Mouse (Mus musculus): ENCODE measurements around the gene Nudt8. TPM values are rescaled to one million over a fixed set of nuclear protein-coding genes. Genes with fewer than 3 reads are reported as not detected.

Gene Nudt8
- total RNA-seq, 2 experiments from 2014 or later = 18.3 to 20.2 TPM

DNA sequence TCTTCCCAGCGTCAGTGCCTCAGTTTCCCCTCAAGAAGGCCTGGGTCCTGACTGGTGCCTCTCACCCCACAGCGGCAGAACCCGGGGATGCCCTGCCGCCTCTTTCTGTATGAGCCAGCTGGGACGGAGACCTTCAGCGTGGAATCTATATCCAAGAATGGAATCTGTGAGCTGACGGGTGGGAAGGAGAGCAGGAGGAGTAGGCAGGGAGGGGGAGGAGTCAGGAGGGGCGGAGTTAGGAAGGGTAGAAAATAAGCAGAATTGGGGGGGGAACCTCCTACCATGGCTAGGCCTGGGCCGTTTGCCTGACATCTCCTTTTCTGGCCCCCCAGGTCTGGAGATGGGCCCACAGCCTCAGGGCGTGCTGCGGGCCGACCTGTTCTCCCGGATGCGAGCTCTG is 12.3 kb upstream of the Nudt8 start:
- DNase-seq = no peak

GRCm38 (mm10) chr19:3988750-3989149 is 11.6 kb upstream of the Nudt8 start:
- no peak for DNase-seq

- no peak for DNase-seq
Measured at GRCm38 (mm10) chr19:3990804-3991203, 9.6 kb upstream of the Nudt8 start.

DNA sequence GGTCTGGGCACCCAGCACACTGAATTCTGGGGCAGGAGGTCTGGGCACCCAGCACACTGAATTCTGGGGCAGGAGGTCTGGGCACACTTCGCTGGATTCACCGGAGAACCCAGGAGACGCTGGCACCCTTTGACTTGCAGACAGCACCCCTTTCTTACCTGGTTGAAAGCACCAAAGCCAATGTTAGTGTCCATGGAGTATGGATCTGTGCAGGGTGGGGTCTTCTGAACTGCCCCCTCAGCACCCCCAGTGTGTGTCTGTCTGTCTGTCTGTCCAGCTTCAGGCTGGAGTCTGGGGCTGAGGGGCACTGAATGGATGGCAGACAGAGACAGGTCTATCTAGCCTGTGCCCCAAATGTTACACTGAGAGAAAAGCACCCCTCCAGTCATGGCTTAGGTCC is 8.8 kb upstream of the Nudt8 start:
- DNase-seq = no peak

DNA sequence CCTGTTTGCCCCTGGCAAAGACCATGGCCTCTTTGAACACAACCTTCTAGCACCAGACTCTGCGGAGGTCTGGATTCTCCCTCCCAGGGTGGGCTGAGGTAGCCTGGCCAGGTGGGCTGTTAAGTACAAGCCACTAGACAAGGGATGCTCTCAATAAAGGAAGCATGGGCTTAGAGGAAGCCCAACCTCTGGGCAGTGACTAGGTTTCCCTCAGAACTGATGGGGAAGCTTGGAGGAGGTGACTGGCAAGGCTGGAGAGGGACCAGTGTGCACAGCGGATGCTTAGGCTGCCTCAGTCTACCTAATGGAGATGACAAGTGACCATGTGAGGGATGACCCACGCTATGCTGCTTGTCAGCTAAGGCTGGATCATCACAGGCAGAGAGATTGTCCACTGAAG is 8.4 kb upstream of the Nudt8 start:
- DNase-seq = no peak

- DNase-seq = no peak
Measured at GRCm38 (mm10) chr19:3992416-3992815, 8.0 kb upstream of the Nudt8 start, which contains the start of gene Tbx10. Gene Tbx10 (plus strand): TSS chr19:3992752.

DNA sequence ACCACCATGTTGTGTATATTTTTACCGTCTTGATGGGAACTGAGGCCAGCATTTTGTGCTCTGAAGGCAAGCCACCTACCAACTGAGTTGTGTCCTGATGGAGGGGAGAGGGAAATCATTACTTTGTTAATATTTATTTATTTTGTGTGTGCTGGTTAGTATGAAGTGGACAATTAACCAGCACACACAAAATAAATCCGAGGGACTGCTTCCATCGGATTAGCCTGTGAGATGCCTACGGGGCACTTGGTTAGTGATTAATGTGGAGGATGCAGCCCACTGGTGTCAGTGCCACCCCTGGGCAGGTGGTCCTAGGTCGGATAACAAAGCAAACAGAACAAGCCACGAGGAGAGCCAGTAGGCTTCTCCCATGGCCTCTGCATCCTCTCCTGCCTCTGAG is 5.4 kb upstream of the Nudt8 start:
- DNase-seq = no peak

DNA sequence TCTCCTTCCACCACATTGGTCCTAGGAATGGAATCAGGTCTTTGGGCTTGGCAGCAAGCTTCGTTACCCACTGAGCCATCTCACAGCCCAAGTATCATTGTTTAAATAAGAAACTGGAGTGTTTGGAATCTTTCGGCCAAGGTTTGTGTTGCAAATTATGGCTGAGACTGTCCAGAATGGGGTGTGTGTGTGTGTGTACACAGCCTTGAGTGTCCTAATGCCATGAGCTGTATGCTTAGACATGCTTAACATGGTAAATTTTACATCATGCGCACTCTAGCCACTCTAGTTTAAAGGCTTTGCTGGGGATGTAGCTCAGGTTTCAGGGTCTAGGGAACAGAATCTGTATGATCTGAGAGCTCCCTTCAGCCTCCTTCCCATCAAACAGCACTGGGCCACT is 4.9 kb upstream of the Nudt8 start:
- DNase-seq = no peak

DNA sequence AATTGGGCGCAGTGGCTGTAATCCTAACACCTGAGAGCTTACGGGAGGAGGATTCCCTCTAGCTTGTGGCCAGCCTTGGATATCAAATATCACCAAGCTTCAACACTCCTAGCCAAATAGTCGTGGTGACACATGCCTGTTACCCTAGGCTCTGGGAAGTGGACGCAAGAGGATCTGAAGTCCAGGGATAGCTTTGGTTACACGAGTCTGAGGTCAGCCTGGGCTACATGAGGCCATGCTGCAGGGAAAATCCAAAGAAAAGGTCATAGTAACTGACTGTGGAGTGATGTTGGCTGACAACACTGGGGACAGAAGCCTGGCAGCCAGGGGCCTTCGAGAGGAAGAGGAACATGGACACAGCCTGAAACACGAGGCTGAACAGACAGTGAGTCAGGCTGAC is 4.3 kb upstream of the Nudt8 start:
- no peak for DNase-seq

GRCm38 (mm10) chr19:3996747-3997146 is 3.6 kb upstream of the Nudt8 start:
- no peak for DNase-seq

DNA sequence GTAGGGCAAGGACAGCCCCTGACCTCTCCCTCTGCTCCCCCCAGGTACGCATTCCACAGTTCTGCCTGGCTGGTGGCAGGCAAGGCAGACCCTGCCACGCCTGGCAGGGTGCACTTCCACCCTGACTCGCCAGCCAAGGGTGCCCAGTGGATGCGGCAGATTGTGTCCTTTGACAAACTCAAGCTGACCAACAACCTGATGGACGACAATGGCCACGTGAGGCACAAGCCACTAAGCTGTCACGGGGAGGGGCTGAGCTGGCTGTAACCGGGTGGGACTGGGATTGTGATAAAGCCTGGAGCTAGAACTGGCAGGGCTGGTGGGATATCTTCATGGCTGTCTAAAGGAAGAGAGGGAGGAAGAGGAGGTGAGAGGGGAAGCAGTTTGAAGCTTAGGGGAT is 3.1 kb upstream of the Nudt8 start:
- no peak for DNase-seq

GRCm38 (mm10) chr19:3998335-3998734 is 2.0 kb upstream of the Nudt8 start:
- no peak for DNase-seq

DNA sequence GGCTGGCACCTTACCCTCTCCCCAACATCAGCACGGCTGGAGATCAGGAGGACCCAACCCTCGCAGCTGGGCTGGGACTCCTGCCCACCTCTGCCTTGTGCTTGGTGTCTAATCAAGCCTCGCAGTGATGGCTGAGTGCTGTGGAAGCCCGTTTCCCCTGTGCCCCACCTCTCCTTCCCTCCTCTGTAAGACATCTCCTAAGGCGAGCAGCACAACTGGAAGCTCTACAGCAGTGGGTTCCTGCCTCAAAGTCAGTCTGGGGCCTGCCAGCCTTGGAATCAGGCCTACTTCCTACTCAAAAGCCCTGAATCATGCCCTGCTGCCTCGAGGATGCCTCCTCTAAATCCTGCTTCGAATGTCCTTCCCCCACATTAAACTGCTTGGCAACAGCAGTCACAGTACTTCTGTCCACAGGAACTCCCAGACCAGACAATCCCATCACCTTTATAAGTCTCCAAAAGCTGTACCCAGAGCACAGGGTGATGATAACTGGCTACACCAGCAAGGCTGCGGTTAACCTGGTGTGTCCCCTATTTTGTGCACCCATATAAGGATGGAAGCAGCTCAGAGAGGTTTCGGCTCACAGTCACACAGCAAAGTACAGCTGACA is 1.2 kb upstream of the Nudt8 start:
- DNase-seq = no peak

- DNase-seq = no peak
Measured at GRCm38 (mm10) chr19:4000949-4001525, 657 bp downstream of the Nudt8 start.

- DNase-seq = no peak
Measured at GRCm38 (mm10) chr19:4001752-4002151, 1.4 kb downstream of the Nudt8 start.

DNA sequence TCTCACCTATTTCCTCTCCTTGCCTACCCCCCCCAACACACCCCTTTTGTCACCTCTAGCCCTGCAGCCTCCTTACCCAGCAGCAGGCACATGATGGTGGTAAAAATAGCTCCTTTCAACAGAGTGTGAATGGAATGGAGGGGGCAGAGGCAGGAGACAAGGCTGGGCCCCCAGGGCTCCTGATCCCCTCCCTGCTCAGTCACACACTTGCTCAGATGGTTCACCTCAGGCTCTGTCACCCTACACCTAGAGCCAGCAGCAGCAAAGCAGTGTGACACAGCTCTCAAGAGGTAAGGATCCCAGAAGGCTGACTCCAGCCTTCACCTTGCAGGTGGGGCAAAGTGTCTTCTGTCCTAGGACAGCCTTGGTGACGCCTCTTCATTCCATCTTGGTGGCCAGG is 2.7 kb downstream of the Nudt8 start, which contains the start of gene Doc2g:
Gene Doc2g (plus strand): TSS at position 202 of the 400 bp plus-strand sequence.
- no peak for DNase-seq

DNA sequence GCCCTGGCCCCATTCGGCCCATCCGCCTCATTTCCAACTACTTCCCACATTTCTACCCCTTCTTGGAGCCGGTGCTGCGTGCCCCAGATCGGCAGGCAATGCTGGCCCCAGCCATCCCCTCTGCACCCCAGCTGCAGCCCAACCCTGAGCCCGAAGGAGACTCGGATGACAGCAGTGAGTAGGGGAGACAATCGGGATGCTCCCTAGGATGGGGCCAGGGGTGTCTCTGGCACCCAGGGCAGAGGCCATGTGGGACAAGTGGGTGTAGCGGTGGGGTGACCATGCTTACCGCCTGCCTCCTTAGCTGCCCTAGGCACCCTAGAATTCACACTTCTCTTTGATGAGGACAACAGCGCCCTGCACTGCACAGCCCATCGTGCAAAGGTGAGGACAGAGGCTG is 3.3 kb downstream of the Nudt8 start:
- DNase-seq = no peak

DNA sequence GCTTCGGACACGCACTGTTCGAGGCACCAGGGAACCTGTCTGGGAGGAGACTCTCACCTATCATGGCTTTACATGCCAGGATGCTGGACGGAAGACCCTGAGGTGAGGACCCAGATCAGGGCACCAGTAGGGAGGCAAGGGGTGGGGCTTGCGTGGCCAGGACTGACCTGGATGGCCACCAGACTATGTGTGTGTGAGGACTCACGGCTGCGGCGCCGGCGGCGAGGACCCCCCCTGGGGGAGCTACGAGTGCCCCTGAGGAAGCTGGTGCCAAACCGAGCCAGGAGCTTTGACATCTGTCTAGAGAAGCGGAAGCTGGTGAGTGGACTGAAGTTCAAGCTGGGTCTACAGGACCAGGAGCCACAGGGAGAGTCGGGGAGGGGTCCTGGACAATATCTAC is 4.0 kb downstream of the Nudt8 start:
- no peak for DNase-seq

DNA sequence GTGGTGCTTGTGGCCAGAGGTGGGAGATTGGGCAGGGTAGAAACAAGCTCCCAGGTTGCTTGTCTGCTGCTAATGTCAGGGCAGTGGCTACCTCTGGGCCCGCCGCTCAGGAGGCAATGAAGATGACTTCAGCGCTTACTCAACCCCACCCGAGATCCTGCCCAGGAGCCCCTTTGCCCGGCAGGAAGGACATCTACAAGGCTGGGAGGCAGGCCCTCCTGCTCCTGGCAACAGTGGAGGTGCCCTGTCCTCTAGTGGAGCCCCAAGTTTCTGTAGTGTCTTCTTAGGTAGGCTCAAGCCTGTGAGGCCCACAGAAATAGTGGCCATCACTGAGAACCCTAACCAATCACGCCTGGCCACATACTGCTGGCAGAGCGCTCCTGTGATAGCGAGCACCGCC is 4.7 kb downstream of the Nudt8 start:
- DNase-seq = no peak

DNA sequence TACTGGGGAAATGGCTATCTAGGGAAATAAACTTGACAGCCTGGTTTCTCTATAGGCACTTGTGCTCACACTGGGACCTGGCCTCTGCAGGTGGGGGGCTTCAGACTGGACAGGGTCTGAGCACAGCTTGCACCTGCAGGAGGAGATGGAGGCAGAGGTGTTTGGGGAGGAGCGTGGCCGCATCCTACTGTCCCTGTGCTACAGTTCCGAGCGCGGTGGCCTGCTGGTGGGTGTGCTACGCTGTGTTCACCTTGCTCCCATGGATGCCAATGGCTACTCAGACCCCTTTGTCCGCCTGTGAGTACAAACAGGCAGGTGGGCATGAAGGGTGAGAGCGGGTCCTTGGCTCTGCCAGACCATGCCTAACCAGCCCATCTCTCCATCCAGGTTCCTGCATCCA is 5.6 kb downstream of the Nudt8 start:
- DNase-seq = no peak

DNA sequence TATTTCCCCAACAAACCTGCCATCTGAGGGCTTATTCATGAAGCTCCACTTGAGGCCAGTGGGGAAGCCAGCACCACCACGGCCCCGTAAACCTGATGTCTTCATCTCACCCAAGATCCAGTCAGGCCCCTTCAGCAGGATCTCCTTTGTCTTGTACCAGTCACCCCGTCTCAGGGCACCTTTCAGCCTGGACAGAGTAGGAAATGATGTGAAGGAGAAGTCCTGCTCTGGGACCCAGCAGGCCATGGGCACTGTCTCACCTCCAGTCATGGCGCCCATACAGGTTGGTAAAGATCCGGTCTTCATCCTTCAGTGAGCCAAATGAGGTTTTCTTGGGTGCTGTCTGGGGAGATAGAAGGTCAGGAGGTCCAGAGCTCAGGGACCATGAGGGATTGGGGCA is 10.7 kb downstream of the Nudt8 start:
- DNase-seq = no peak

DNA sequence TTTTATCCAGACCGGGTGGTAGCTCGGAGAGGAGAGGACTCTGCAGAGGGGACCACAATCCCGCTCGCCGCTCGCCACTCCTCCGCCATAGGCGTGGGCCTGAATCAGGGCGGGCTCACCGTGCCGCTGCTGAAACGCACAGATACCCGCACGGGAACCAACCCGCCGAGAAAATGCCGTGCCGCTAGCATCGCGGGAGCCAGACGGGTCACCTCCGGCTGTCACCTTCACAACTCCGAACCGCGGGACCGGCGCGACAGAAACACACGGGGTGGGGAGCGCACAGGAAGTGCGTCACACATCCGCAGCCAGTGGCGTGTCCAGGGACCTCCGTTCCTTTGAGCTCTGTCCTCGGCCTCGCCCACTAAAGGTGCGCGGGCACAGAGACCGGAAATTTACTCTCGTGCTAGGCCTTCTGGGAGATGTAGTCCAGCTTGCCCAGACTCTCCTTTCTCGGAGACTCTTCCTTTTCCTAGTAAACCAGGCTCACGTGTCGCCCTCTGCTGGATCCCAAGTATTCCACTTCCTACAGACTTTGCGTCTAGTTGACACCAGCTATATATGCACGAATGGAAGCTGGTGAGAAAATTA is 12.1 kb downstream of the Nudt8 start, which contains the start of gene Ndufv1:
Gene Ndufv1 (minus strand): TSS at position 375 of the 591 bp plus-strand sequence.
- DNase-seq = peak; percentile 89

DNA sequence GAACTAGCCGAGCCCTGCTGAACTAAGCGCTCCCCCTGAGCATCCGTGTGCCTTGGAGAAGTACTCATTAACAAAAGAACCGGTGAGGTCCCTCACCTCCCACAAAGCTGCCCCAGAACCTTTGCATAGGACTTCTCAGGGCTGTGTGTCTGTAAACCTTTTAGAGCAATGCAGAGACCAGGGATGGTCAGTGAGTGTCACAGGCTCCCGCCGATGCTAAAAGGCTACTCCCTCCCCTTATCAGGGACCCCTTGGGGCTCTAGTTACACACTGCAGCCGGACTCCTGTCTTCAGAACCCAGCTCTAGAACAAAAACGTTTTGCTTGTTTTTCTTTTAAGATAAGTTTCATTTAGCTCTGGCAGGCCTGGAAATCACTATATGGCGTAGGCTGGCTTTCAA is 12.7 kb downstream of the Nudt8 start:
- DNase-seq = no peak

GRCm38 (mm10) chr19:4014802-4015201 is 14.4 kb downstream of the Nudt8 start:
- DNase-seq = no peak

Data from gastrocnemius, postnatal 10 days (tissue).